Mouse (Mus musculus): ENCODE data around the gene Cd160. TPM values are rescaled to one million over a fixed set of nuclear protein-coding genes. Genes with fewer than 3 reads are reported as not detected.

Cd160 gene
- polyA plus RNA-seq, 1 experiment from 2014 or later = 0.06 TPM

- H3K9ac ChIP-seq (replicated peaks) = no peak overlapping the region
- no peak for ATAC-seq (ENCODE audit: low FRiP score, low read depth)
- H3K4me1 ChIP-seq = no peaks in the 10 kb centered on the region
- no peaks in the 10 kb centered on the region for H3K27me3 ChIP-seq
- no peak overlapping the region for H3K4me2 ChIP-seq (replicated peaks)
- H3K4me3 ChIP-seq = no peak overlapping the region
- H3K27ac ChIP-seq (replicated peaks) = no peak overlapping the region
- 86% methylated on average over 2 of the region's 2 CpGs for WGBS
- no peaks in the 10 kb centered on the region for H3K9me3 ChIP-seq
- H3K36me3 ChIP-seq = no peaks in the 10 kb centered on the region
These were observed 20.1 kb upstream of the Cd160 start for GRCm38 (mm10) chr3:96849168-96849727.

- Histone ChIP-seq H3K9ac (replicated peaks) (no peak overlapping the region), H3K9me3 (no peaks in the 10 kb centered on the region), H3K27ac (replicated peaks) (no peak overlapping the region), H3K27me3 (no peaks in the 10 kb centered on the region), H3K4me1 (no peaks in the 10 kb centered on the region), H3K36me3 (no peaks in the 10 kb centered on the region), H3K4me2 (replicated peaks) (no peak overlapping the region), H3K4me3 (no peak overlapping the region)
- 94% methylated on average over 7 of the region's 8 CpGs for WGBS
- ATAC-seq (ENCODE audit: low FRiP score, low read depth) = no peak
These were observed 19.3 kb upstream of the Cd160 start for GRCm38 (mm10) chr3:96848470-96848869.

GRCm38 (mm10) chr3:96847661-96848060 is 18.5 kb upstream of the Cd160 start:
- WGBS = 50% methylated on average over 6 of the region's 6 CpGs

GRCm38 (mm10) chr3:96846985-96847384 is 17.8 kb upstream of the Cd160 start:
- H3K27me3 ChIP-seq = no peaks in the 10 kb centered on the region
- H3K4me2 ChIP-seq (replicated peaks) = no peak overlapping the region
- no peaks in the 10 kb centered on the region for H3K4me1 ChIP-seq
- 89% methylated on average over 12 of the region's 12 CpGs for WGBS
- H3K27ac ChIP-seq (replicated peaks) = no peak overlapping the region
- no peak overlapping the region for H3K4me3 ChIP-seq
- H3K9me3 ChIP-seq = no peaks in the 10 kb centered on the region
- no peak for ATAC-seq (ENCODE audit: low FRiP score, low read depth)
- no peaks in the 10 kb centered on the region for H3K36me3 ChIP-seq
- no peak overlapping the region for H3K9ac ChIP-seq (replicated peaks)

More at GRCm38 (mm10) chr3:96847661-96848060, 18.5 kb upstream of the Cd160 start:
- ATAC-seq (ENCODE audit: low FRiP score, low read depth) = no peak
- no peak overlapping the region for H3K27ac ChIP-seq (replicated peaks)
- H3K27me3 ChIP-seq = no peaks in the 10 kb centered on the region
- no peak overlapping the region for H3K9ac ChIP-seq (replicated peaks)
- H3K9me3 ChIP-seq = no peaks in the 10 kb centered on the region
- H3K36me3 ChIP-seq = no peaks in the 10 kb centered on the region
- H3K4me3 ChIP-seq = no peak overlapping the region
- H3K4me2 ChIP-seq (replicated peaks) = no peak overlapping the region
- no peaks in the 10 kb centered on the region for H3K4me1 ChIP-seq

GRCm38 (mm10) chr3:96845806-96846205 is 16.7 kb upstream of the Cd160 start:
- H3K27me3 ChIP-seq = no peaks in the 10 kb centered on the region
- no peak overlapping the region for H3K4me3 ChIP-seq
- WGBS = 91% methylated on average over 9 of the region's 9 CpGs
- ATAC-seq (ENCODE audit: low FRiP score, low read depth) = no peak
- no peaks in the 10 kb centered on the region for H3K4me1 ChIP-seq
- no peaks in the 10 kb centered on the region for H3K9me3 ChIP-seq
- no peak overlapping the region for H3K9ac ChIP-seq (replicated peaks)
- H3K4me2 ChIP-seq (replicated peaks) = no peak overlapping the region
- no peaks in the 10 kb centered on the region for H3K36me3 ChIP-seq
- no peak overlapping the region for H3K27ac ChIP-seq (replicated peaks)

GRCm38 (mm10) chr3:96845191-96845590 is 16.0 kb upstream of the Cd160 start:
- WGBS = 95% methylated on average over 6 of the region's 6 CpGs
- no peaks in the 10 kb centered on the region for H3K4me1 ChIP-seq
- ATAC-seq (ENCODE audit: low FRiP score, low read depth) = no peak

GRCm38 (mm10) chr3:96838996-96839645 is 10.0 kb upstream of the Cd160 start:
- H3K4me3 ChIP-seq = no peak overlapping the region
- H3K4me2 ChIP-seq (replicated peaks) = no peak overlapping the region
- no peaks in the 10 kb centered on the region; the same call in 1 of the 2 replicates for H3K27me3 ChIP-seq
- 87% methylated on average over 7 of the region's 7 CpGs for WGBS
- ATAC-seq (ENCODE audit: low FRiP score, low read depth) = no peak
- H3K36me3 ChIP-seq = no peaks in the 10 kb centered on the region
- no peaks in the 10 kb centered on the region for H3K9me3 ChIP-seq
- no peak overlapping the region for H3K27ac ChIP-seq (replicated peaks)
- H3K4me1 ChIP-seq = no peaks in the 10 kb centered on the region
- H3K9ac ChIP-seq (replicated peaks) = no peak overlapping the region

More at GRCm38 (mm10) chr3:96845191-96845590, 16.0 kb upstream of the Cd160 start:
- H3K36me3 ChIP-seq = no peaks in the 10 kb centered on the region
- H3K9ac ChIP-seq (replicated peaks) = no peak overlapping the region
- H3K4me2 ChIP-seq (replicated peaks) = no peak overlapping the region
- no peak overlapping the region for H3K4me3 ChIP-seq
- no peaks in the 10 kb centered on the region for H3K9me3 ChIP-seq
- no peaks in the 10 kb centered on the region for H3K27me3 ChIP-seq
- H3K27ac ChIP-seq (replicated peaks) = no peak overlapping the region

- Histone ChIP-seq H3K4me3 (no peak overlapping the region), H3K27me3 (no peaks in the 10 kb centered on the region; the same call in 1 of the 2 replicates), H3K9ac (replicated peaks) (no peak overlapping the region), H3K27ac (replicated peaks) (no peak overlapping the region), H3K9me3 (no peaks in the 10 kb centered on the region), H3K4me1 (no peaks in the 10 kb centered on the region), H3K4me2 (replicated peaks) (no peak overlapping the region), H3K36me3 (no peaks in the 10 kb centered on the region)
- ATAC-seq (ENCODE audit: low FRiP score, low read depth) = no peak
- 69% methylated on average over 2 of the region's 2 CpGs for WGBS
These were observed 7.3 kb upstream of the Cd160 start for GRCm38 (mm10) chr3:96836414-96836813.

GRCm38 (mm10) chr3:96834587-96835348 is 5.6 kb upstream of the Cd160 start:
- Histone ChIP-seq H3K9ac (replicated peaks) (no peak overlapping the region), H3K4me2 (replicated peaks) (no peak overlapping the region), H3K27ac (replicated peaks) (no peak overlapping the region), H3K36me3 (no peaks in the 10 kb centered on the region), H3K4me1 (no peaks in the 10 kb centered on the region), H3K9me3 (no peaks in the 10 kb centered on the region), H3K4me3 (no peak overlapping the region), H3K27me3 (no peaks in the 10 kb centered on the region; the same call in 1 of the 2 replicates)
- 82% methylated on average over 7 of the region's 7 CpGs for WGBS
- ATAC-seq (ENCODE audit: low FRiP score, low read depth) = no peak

GRCm38 (mm10) chr3:96832930-96833329 is 3.8 kb upstream of the Cd160 start:
- H3K4me2 ChIP-seq (replicated peaks) = no peak overlapping the region
- no peak overlapping the region for H3K4me3 ChIP-seq
- no peak overlapping the region for H3K9ac ChIP-seq (replicated peaks)
- no peaks in the 10 kb centered on the region for H3K36me3 ChIP-seq
- no peaks in the 10 kb centered on the region; the same call in 1 of the 2 replicates for H3K27me3 ChIP-seq
- WGBS = 40% methylated on average over 5 of the region's 5 CpGs
- ATAC-seq (ENCODE audit: low FRiP score, low read depth) = no peak
- no peaks in the 10 kb centered on the region for H3K9me3 ChIP-seq
- H3K4me1 ChIP-seq = no peaks in the 10 kb centered on the region
- no peak overlapping the region for H3K27ac ChIP-seq (replicated peaks)

- 80% methylated on average over 10 of the region's 10 CpGs for WGBS
- no peak for ATAC-seq (ENCODE audit: low FRiP score, low read depth)
- H3K27ac ChIP-seq (replicated peaks) = no peak overlapping the region
- no peak overlapping the region for H3K9ac ChIP-seq (replicated peaks)
- no peak overlapping the region for H3K4me3 ChIP-seq
- H3K36me3 ChIP-seq = no peaks in the 10 kb centered on the region
- no peak overlapping the region for H3K4me2 ChIP-seq (replicated peaks)
- no peaks in the 10 kb centered on the region; the same call in 1 of the 2 replicates for H3K27me3 ChIP-seq
- H3K9me3 ChIP-seq = no peaks in the 10 kb centered on the region
- no peaks in the 10 kb centered on the region for H3K4me1 ChIP-seq
These were observed 705 bp upstream of the Cd160 start for GRCm38 (mm10) chr3:96829856-96830255.

- Histone ChIP-seq H3K4me1 (no peaks in the 10 kb centered on the region), H3K27ac (replicated peaks) (no peak overlapping the region), H3K4me3 (no peak overlapping the region), H3K36me3 (no peaks in the 10 kb centered on the region), H3K4me2 (replicated peaks) (no peak overlapping the region), H3K9me3 (no peaks in the 10 kb centered on the region), H3K27me3 (no peaks in the 10 kb centered on the region; the same call in 1 of the 2 replicates), H3K9ac (replicated peaks) (no peak overlapping the region)
- 31% methylated on average over 15 of the region's 15 CpGs for WGBS
- ATAC-seq (ENCODE audit: low FRiP score, low read depth) = no peak
These were observed 765 bp downstream of the Cd160 start for GRCm38 (mm10) chr3:96828308-96828864.
